Mouse (Mus musculus): ENCODE measurements around the gene Ghitm. TPM values are rescaled to one million over a fixed set of nuclear protein-coding genes. Genes with fewer than 3 reads are reported as not detected.
"Not testable (repeated sequence)": the region's sequence is repeated elsewhere in the genome, so short reads cannot be mapped to it uniquely, and the experiment has no call there.

Gene Ghitm
- 100 to 1,000 TPM; 425 to 441 TPM for total RNA-seq (2021)
- long read RNA-seq, experiment 1, transcript Ghitm-201 (9 exons, 2,573 nt) = minor isoform, 38 of 694 reads
- long read RNA-seq, experiment 1, transcript Ghitm-202 (9 exons, 3,188 nt) = major isoform, 533 of 694 reads
- long read RNA-seq, experiment 1, partial matches to known transcripts = 60 of 694 reads
- long read RNA-seq, experiment 1, other reads (novel, unspliced or antisense) = 62 of 694 reads
- long read RNA-seq, experiment 2, transcript Ghitm-202 (9 exons, 3,188 nt) = major isoform, 309 of 428 reads
- long read RNA-seq, experiment 2, transcript Ghitm-201 (9 exons, 2,573 nt) = minor isoform, 36 of 428 reads
- long read RNA-seq, experiment 2, partial matches to known transcripts = 44 of 428 reads
- long read RNA-seq, experiment 2, other reads (novel, unspliced or antisense) = 39 of 428 reads

DNA sequence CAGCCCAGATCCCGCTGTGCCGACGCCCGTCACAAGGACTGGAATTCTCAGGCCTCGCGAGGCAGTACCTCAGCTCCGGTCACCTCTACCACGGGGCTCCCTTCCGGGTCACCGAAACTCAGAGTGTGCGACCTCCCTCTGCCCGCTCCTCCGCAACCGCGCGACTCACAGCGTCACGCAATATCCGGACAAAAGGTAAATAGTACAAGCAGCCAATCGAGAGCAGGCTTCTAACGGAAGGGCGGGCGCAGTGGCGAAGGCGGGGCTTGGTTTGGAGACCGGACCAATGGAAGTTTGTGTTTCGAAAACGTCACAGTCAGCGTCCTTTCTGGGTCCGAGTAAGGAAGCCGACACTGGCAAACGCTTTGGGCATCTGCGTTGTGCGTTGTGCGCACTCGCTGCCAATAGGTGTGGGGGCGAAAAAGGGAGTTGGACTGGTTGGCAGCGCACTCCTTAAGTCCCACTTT, at the start of gene Ghitm:
Gene Ghitm, minus strand, starts transcription at position 146 of the 467 bp plus-strand sequence.
- intact Hi-C loops (cut with DNase I) = loop anchor here (2.0 kb wide), 1 partner anchor 166 kb away; the partner anchor contains the start of gene Ccser2
- DNase-seq (ENCODE audit: extremely low spot score in 1 of 2, low spot score in 2 of 2) = peak; percentile 97 to 98
- Histone ChIP-seq H3K27ac (peak within 1 kb of the TSS; percentile 87), H3K4me3 (peak within 1 kb of the TSS; percentile 89)
- TF ChIP-seq CTCF (IDR thresholded peaks at IDR 0.05) = no peak; the same call in 1 of the 2 replicates

DNA sequence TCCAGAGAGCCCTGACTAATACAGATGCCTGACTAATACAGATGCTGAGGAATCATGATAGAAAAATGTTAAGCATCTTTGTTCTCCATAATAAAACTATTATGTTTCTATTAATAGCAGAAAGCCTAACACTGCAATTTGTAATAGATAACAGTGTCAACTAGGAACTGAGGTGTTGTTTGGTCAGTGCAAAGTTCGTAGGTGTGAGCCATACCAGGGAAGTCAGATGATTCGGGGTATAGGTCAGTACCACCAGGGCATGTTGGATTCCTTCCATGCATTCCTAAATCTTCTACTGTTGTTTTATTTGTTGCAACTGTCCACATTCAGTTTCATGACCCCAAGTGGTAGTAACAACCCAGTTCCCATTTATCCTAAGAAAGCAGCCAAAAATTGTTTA, 49.8 kb upstream of the Ghitm start:
- no peak for TF ChIP-seq CTCF (IDR thresholded peaks at IDR 0.05)
- no peak for DNase-seq (ENCODE audit: extremely low spot score in 1 of 2, low spot score in 2 of 2)
- intact Hi-C loops (cut with DNase I) = no loop called here
- H3K27ac ChIP-seq = no peak overlapping the region
- H3K4me3 ChIP-seq = no peak overlapping the region

DNA sequence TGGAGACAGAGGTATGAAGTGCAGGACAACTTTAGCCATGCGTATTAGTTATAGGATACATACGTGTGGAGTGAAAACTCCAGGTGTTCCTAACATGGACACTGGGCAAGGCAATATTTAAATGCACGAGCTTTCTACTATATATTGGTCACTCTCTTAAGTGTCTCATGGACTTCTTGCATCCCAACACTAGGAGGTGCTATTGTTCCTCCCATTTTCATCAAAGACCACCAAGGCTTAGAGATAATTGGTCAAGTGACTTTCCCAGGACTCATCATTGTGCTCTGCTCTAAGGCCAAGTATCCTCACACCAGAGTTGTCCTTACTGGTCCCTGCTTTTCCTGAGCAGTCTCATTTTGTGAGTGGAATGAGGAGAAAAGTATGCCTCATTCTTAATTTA, 39.4 kb upstream of the Ghitm start:
- H3K27ac ChIP-seq = no peak overlapping the region
- H3K4me3 ChIP-seq = no peak overlapping the region
- peak; percentile 45 for TF ChIP-seq CTCF (IDR thresholded peaks at IDR 0.05)
- no peak for DNase-seq (ENCODE audit: extremely low spot score in 1 of 2, low spot score in 2 of 2)
- intact Hi-C loops (cut with DNase I) = no loop called here

DNA sequence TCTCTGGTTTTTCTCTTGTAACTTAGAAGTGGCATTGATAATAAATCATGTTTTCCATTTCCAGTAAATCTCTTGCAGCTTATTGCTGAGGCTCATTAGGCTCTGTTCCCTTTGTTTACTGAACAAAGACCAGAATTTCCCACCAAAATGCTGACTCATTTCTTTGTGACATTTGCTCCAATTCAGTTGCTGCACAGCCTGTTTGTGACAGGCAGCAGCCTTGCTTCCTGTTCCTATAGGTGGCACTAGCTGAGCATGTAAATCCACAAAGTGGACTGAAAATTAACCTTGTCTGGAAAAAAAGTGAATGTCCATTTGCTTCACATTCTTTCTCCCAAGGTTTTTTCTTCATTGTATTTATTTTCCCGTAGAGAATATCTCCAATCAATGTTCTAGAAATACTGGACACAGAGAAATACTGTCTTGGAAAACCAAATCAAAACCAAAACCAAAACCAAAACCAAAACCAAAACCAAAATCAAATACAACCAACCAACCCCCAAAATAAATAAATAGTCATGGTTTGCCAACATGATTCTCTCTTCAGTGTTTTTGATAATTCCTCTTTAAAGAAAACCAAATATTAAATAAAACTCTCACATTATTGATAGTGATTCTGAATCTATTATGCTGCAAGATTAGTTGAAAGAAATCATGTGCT, 30.3 kb upstream of the Ghitm start:
- intact Hi-C loops (cut with DNase I) = no loop called here
- Histone ChIP-seq H3K4me3 (no peak overlapping the region), H3K27ac (no peak overlapping the region)
- TF ChIP-seq CTCF (IDR thresholded peaks at IDR 0.05) = peak; percentile 71
- DNase-seq (ENCODE audit: extremely low spot score in 1 of 2, low spot score in 2 of 2) = peak in 1 of 2 experiments; percentile 11

DNA sequence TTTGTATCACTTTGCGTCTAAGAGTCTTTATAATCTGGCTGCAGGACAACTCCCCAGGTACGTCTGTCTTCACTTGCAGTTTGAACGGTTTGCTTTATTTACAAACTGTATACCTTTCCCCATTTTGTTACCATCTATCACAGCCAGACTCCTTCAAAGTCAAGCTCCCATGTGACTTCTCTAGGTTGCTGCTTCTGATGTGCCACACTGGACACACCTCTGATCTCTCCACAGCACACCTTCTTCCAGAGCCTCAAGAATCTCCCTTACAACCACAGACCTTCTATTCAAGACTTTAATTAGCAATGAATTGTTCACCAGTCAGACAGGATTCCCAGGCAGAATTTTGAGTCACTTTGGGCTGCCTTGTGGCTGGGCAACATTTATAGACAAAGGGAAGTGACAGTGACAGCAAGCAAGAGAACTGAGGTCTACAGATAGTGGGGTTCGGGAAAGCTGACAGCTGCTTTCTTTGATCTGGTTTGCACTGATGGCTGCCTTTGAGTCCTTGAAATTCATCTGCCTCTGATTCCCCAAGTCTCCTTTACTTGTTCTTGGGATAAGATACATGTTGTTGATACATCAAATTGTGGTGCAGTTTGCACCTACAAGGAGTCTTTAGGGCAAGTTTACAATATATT, 29.4 kb upstream of the Ghitm start:
- no peak for TF ChIP-seq CTCF (IDR thresholded peaks at IDR 0.05)

DNA sequence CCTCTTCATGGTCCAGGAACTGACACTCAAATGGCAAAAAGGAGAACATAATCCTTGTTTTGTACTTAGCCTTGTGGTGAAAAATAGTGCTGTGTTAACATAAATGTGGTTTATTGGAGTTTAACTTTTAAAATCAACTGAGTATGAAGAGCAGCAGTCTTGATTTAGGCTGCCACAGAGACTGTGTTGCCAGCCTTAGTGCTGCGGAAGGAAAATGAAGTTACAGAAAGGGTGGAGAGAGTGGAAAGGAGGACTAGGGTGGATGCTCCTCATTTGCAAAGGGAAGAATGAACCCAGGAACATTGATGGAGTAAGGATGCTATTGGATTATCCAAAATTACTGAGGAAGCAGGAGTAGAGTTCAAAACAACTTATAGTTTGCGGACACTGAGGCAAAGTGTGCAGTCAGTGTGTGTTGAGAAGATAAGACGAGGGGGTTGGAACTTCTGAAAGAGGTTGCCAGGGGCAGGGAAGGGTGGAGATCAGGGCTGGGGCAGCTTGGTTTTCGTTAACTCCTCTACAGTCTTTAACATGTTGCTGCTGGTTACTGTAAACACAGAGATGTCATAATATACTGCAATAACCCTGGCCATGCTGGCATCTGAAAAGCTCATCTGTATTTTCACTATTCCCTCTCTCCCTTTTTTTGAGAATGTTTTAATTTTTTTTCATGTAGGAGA, 28.3 kb upstream of the Ghitm start:
- TF ChIP-seq CTCF (IDR thresholded peaks at IDR 0.05) = no peak
- Histone ChIP-seq H3K4me3 (no peak overlapping the region), H3K27ac (no peak overlapping the region)
- intact Hi-C loops (cut with DNase I) = no loop called here
- no peak for DNase-seq (ENCODE audit: extremely low spot score in 1 of 2, low spot score in 2 of 2)

More for the DNA sequence above, 29.4 kb upstream of the Ghitm start:
- no peak overlapping the region for H3K27ac ChIP-seq
- intact Hi-C loops (cut with DNase I) = no loop called here
- H3K4me3 ChIP-seq = no peak overlapping the region
- no peak for DNase-seq (ENCODE audit: extremely low spot score in 1 of 2, low spot score in 2 of 2)

DNA sequence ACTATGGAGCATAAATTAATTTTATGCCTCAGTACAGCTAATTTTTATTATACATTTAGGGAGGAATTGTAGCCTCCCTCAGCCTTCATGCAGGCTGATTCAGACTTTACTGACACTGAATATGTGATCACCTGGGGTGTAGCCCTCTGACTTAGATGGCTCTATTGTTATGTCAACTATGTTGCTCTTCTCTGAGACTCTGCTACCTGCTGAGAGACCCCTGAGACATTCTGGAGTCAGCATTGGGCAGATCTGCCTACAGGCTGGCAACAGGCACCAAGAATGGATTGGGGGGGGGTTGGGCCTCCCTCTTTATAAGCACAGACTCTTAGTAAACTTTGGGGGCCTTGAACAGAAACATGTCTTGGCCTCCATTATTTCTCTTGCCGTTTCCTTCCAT, 19.3 kb upstream of the Ghitm start:
- Histone ChIP-seq H3K27ac (no peak overlapping the region), H3K4me3 (no peak overlapping the region)
- no peak for TF ChIP-seq CTCF (IDR thresholded peaks at IDR 0.05)
- no peak for DNase-seq (ENCODE audit: extremely low spot score in 1 of 2, low spot score in 2 of 2)
- intact Hi-C loops (cut with DNase I) = no loop called here

DNA sequence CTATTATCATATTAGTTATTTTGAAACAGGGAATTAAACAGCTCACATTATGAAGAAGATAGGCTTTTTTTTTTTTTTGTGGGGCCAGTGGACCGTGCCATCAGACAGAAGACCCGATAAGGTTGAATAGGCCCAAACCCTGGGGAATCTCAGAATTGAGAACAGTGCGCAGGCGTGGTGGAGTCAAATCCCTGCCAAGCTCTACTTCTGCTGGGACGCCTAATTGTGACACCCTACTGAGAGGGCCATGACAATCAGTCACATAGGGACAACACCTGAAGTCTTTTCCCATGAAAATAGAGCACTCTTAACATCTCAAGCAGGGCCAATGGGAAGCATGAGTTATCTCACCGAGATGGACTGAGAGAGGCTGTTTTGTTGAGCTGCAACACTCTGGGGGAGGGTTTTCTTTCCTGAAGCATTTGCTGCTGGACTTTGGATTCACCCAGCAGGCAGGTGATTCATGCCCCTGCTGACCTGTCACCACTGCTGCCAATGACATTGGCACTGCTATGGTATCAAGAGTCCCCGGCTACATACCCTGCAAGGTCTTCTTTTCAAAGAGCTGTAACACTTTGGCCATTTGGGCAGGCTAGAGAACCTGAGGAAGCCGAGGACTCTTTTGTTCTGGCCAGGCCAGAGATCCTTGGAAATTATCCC, 4.1 kb upstream of the Ghitm start:
- Histone ChIP-seq H3K4me3 (no peak overlapping the region), H3K27ac (no peak overlapping the region)
- no peak for DNase-seq (ENCODE audit: extremely low spot score in 1 of 2, low spot score in 2 of 2)
- intact Hi-C loops (cut with DNase I) = no loop called here
- TF ChIP-seq CTCF (IDR thresholded peaks at IDR 0.05) = no peak

DNA sequence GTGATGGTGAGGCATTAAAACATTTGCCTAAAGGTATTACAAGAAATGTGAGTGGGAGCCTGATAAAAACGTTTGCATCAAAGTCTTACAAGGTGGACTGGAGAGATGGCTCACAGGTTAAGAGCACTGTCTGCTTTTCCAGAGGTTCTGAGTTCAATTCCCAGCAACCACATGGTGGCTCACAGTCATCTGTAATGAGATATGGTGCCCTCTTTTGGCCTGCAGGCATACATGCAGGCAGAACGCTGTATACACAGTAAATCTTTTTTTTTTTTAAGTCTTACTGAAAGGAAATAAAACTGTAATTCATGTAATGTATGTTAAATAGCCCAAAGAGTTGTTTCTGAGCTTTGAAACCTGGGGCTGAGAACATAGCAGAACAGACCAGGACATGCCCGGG, 2.5 kb upstream of the Ghitm start:
- H3K4me3 ChIP-seq; intact Hi-C loops (cut with DNase I); H3K27ac ChIP-seq; DNase-seq (ENCODE audit: extremely low spot score in 1 of 2, low spot score in 2 of 2): not testable (repeated sequence)

DNA sequence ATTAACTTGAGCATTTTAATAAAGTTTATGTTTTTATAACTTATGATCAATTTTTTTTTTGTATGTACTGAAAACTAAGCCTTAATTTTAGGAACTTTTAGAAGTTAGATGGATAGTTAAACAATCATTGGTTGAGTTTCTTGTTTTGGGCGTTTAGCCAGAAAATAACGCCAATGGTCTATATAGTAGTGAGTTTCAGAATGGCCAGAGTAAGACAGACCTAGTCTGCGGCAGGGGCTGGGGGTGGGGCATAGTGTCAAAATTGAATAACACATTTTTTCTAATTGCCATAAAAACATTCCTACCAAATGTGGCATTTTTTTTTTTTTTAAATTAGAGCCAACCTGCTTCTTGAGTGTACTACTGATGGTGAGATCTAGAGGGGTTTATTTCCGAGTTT, 1.0 kb upstream of the Ghitm start:
- no peak for DNase-seq (ENCODE audit: extremely low spot score in 1 of 2, low spot score in 2 of 2)
- TF ChIP-seq CTCF (IDR thresholded peaks at IDR 0.05) = no peak
- Histone ChIP-seq H3K27ac (no peak overlapping the region), H3K4me3 (peak overlapping the region; percentile 89; the same call in 1 of the 2 replicates)
- intact Hi-C loops (cut with DNase I) = no loop called here

DNA sequence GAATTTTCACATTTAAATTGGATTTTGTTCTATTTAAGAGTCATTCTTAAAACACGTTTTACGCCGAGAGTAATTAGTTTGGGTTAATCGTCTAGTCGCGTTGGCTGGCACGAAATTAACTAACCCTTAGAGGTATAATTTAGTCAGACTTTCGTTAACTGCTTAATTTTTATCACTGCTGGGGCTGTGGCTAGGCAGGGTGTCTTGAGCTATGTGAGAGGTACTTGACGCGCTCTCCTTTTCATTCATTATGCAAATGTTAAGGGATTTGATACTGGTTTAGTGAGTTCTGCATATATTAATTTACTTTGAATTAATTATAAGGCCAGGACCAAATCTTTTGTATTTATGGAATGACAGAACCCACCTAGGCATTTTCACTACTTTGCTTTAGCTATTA, 599 bp upstream of the Ghitm start:
- DNase-seq (ENCODE audit: extremely low spot score in 1 of 2, low spot score in 2 of 2) = no peak
- TF ChIP-seq CTCF (IDR thresholded peaks at IDR 0.05) = no peak
- intact Hi-C loops (cut with DNase I) = loop anchor here (2.0 kb wide), 1 partner anchor 167 kb away; the partner anchor contains the start of gene Ccser2
- Histone ChIP-seq H3K4me3 (peak overlapping the region; percentile 89), H3K27ac (peak overlapping the region; percentile 74)

Data from left cerebral cortex, adult 2 months (tissue).